Mouse (Mus musculus) stomach, postnatal 0 days (tissue): ENCODE measurements at regions not wholly inside any gene's neighbourhood (a gene's known extent, or its start where the extent isn't known, plus 50 kb on each side); places are given as distances from the start of the nearest gene placed in this dataset.

Experiments
- CTCF ChIP-seq: IDR thresholded peaks from 2 replicates; pipeline ENCODE4 v1.5.1; 2016; ENCODE audit warnings: antibody characterized with exemption, low read depth, mild to moderate bottlenecking, moderate library complexity
- EP300 ChIP-seq: optimal IDR thresholded peaks from 2 replicates; pipeline ENCODE3; 2016; ENCODE audit warnings: antibody characterized with exemption

DNA sequence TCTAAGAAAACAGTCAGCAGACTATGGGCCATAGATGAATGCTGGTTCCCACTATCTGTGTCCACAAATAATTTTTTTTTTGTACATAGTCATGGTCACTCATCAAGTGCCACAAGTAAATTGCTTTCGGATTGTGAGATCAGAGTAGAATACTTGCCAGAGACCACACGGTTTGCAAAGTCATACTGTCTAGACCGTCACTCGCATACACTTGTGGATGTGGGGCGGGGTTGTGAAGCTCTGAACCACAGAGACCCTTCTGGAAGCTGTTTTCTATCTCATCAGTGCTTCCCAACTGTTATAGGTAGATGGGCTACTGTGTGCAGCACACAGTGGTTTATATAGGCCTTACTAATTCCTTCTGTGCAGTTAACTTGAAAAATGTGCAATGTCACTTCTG, 100.9 kb upstream of the Runx1 start:
- TF ChIP-seq CTCF (no peak), EP300 (no peak)
